Mouse (Mus musculus) layer of hippocampus, postnatal 10 days (tissue): ENCODE measurements around the gene B3galnt1. TPM values are rescaled to one million over a fixed set of nuclear protein-coding genes. Genes with fewer than 3 reads are reported as not detected.

Source experiments
- DNase-seq, 2 experiments: peaks; one replicate each; pipeline ENCODE4 v3.0.0; 2021; ENCODE audit warnings: low spot score in 2 of 2
- long read RNA-seq: library from polyadenylated mRNA; stranded (forward); transcript quantifications from one replicate; pipeline ENCODE4 v2.0.0, GENCODE M21; 2023
- total RNA-seq, 2 experiments: library from RNA; stranded (reverse); gene quantifications; 2 replicates each; pipeline ENCODE4 v1.2.3; 2021

The B3galnt1 gene
- total RNA-seq = 10 to 100 TPM; 47.3 to 51.6 TPM
- long read RNA-seq, transcript B3galnt1-201 (3 exons, 2,028 nt) = major isoform, 71 of 82 reads
- long read RNA-seq, partial matches to known transcripts = 2 of 82 reads
- long read RNA-seq, other reads (novel, unspliced or antisense) = 9 of 82 reads

DNA sequence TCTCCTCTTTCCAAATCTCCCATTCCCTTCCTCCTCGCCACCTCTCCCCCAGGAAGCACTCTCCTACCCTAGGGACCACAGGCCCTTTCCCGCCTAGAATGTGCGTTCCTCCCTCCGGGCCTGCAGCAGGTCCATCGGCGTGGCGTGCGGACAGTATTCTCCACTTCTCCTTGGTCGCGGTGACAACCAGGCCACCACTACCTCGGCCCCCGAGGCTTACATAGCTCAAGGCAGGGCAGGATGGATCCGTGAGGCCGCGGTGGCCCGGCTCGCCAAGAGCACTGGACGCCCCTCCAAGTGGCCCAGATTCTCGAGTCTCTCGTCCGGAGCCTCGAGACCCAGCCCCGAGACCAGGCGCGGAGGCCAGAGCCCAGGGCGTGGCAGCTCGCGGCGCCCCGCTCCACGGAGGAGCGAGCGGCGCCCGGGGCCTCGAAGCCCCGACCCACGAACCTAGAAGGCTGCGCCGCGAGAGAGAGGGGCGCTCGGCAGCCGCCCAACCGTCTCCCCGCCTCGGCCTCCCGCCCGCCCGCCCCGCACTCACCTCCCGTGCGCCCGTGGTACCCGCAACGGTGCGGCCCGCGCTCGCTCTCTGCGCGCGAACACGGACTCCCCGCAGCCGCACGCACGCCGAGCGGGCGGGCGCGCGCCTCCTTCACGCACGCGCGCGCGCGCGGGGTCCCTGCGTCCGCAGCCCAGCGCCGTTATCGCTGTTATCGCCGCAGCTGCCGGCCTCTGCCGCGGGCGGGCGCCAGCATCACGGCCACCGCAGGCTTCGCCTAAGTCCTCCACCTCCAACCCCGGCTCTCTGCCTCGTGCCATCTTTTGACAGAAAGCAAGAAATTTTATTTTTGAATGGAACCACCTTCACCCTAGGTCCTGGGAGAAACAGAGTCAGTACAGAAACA, at the start of gene B3galnt1:
Gene B3galnt1, minus strand, starts transcription at position 700 of the 905 bp plus-strand sequence.
- peak; percentile 61 to 70 for DNase-seq

DNA sequence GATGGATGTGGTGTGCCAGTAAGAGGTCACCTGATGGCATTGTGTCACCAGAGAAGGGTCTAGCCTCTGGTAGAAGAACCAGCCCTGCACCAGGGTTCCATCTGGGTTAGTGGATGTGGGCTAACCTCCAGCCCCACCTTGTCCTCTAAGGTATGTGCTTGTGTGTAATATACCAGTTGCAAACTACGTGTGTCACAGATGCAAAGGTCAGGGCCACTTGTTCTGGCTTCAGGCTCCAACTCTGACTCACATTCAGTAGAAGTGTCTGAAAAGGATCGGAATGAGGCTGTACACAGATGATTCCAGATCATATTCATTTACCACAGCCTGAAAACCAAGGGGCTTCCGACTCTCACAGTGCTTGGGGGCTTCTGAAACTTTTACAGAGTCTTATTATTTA, 35.8 kb upstream of the B3galnt1 start:
- no peak for DNase-seq

DNA sequence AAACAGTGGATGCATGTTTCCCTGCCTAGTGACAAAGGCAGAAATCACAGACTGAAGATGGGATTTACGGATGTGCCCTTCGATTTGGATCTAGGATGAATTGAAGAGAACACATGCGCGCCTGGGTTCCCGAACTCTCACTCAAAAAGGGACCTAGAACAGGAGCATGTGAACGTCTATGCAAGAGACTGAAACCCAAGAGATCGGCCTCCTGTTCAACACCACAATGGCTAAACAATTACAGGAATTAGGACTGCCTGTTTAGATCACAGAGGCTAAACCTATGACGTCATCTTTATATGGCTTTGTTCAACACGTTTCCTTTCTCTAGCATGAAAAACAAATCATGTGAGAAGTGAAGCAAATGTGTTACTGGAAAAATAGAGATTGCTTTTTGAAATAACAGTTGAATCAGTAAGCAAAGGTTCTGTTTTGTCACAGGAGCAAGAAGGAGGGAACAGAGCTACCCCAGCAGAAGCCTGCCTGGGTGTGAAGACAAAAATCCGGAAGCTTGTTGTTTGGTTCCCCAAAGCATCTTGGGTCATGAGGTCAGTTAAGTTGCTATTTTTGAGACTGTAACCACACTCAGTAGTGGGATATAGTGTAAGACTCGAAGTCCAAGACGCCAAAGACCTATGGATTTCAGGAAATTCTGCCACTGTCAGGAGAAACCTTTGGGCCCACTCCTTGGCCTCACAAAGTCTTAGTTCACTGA, 35.1 kb upstream of the B3galnt1 start:
- no peak for DNase-seq

DNA sequence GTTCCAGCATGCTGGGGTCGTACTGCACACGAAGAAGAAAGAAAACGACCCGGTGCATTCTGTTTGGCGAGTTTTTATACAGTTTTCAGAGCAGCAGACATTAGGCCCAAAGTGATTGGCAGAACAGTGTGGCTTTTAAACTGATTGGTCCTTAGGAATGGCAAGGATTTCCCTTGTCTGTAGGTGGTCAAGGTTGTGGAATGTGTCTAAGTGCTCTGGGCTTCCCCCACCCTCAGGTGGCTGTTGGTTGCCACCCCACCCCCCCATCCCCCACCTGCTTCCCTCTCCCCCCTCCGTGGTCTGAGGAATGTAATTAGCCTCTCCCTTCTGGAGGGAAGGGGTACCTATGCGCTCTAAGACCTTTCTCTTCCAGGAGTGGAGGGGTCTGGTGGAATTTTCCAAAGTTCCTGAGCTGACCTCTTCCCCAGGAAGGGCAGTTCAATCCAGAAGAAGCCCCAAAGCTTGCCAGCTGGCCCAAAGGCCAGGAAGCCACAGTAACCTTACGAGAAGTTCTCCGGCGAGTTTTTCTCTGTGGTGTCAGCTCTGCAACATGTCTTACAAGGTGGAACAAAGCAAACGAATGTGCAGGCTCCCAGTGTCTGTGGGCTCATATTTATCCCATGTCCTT, 28.3 kb upstream of the B3galnt1 start:
- DNase-seq = no peak

DNA sequence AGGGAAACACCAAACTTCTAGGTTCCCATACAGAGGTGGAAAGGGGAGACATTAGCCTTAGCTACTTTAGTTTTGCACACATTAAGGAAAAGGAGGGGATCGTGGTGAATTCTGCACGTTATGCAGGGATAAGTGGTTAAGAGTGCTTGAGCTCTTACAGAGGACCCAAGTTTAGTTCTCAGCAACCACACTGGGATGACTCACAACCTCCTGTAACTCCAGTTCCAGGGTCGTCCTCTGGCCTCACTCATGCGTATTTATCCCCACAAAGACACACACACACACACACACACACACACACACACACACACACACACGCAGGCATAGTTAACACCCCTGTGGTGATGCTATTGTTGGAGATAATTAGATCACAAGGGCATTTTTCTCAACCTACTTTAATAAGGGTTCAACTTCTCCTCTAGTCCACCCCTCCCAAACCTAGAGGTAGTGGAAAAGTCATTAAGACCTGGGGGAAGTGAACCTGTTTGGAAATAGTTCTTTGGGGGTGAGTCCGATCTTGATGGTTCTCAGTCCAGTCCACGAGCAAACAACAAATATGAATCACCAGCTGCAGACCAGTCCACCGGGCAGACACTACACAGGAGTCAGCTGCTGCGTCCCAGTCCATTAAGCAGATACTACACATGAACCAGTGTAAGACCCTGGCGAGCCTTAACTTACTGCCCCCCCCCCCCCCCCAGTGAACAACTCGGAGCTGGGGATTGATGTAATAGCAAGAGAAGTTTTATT, 27.6 kb upstream of the B3galnt1 start:
- DNase-seq = no peak

DNA sequence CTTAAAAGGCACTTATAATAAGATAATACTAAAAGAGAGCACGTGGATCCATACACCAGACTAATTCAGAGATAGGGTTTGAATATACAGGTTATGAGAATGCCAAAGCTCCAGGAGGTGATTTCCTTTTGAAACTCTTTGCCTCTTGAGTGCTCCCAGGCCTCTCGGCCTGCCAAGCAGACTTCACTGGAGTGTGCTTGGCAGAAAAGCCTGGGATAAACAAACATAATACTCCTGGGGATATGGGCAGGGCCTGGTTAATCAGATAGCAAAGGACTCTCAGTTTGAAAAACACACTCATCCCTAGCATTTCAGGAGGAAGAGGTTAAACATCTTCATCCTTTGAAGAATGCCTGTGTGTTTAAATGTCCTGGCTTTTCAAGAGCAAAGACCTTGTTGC, 25.4 kb upstream of the B3galnt1 start:
- no peak for DNase-seq

DNA sequence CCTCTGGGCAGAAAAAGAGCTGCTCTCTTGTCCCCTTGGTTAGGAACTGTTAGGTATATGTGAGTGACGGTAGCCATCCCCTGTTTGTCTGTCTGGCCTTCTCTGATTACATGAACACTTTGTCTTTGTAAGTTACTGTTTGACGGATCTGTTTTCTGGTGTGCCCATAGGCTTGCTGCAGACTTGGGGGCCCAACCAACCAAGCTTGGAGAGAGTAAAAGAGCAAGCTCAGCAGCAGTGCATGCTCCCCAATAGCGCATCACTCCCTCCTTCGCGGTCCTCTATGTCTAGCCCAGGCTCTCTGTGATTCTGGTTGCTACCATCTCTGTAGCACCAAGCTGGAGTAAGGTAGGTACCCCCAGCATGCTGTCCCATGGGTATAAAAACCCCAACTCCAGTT, 9.1 kb upstream of the B3galnt1 start:
- DNase-seq = no peak

DNA sequence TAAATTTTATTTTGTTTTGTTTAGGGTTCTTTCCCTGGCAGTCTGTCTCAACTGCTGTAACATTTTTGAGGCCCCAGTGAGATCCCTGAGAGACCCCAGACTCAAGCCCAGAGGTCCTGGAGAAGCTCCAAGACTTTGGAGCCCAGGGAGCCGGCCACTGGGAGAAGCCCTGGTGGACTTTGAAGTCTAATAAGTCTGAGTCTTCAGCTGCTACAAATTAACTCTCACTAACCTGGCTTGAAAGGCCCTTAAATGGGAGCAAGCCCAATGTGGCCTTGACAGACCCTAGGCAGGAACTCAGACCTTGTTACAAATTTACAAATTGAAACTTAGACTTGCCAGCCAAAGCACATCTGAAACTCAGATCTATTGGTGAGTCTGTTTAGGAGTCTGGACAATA, 8.7 kb upstream of the B3galnt1 start:
- DNase-seq = no peak

DNA sequence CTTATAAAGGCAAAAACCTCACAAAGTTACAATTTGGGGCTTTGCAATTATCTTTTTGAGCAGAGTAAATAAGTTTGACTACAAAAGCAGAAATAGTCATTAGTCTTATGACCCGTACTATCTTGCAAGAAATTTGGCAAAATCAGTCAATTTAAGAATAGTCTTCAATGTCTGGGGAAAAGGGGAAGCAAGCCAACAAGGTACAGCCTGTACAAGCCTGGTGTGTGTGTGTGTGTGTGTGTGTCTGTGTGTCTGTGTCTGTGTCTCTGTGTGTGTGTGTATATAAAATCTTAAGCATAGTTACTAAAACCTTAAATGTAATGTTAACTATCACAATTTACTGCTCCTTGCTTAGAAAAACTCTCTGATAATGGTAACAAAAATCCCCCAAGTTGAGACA, 8.2 kb upstream of the B3galnt1 start:
- no peak for DNase-seq

DNA sequence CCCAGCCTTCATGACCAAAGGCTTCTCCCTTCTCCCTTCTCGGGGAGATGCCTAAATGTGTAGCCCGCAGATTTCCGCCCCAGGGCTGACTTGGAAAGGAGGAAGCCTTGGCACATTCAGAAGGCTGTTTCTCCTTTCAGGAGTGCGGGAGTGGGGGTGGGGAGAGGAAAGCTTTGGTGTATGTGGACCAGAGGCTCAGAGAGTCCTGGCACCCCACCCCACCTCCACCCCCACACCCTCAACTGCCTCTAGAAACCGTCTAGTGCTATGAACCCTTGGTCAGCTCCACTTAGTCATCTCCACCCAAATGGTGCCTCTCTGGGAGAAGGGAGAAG, 373 bp upstream of the B3galnt1 start:
- DNase-seq = no peak

DNA sequence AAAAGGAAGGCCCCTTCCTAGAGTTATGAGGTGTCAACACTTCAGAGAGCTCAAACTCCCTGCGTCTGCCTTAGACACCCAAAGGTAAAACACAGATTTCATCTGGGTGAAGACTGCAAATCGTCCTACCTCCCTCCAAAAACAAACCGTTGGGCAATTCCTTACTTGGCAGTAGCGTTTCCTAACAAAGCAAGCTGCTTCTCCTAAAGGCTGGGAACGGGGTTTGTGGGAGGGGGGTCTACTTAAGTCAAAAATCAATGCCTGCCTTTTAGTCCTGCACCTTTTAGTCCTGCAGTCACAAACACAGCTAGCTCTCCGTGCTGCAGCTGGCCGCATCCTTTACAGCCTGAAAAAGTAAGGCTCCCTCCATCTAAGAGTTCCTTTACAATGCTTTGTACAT, 944 bp downstream of the B3galnt1 start:
- DNase-seq = peak in 1 of 2 experiments; percentile 12

DNA sequence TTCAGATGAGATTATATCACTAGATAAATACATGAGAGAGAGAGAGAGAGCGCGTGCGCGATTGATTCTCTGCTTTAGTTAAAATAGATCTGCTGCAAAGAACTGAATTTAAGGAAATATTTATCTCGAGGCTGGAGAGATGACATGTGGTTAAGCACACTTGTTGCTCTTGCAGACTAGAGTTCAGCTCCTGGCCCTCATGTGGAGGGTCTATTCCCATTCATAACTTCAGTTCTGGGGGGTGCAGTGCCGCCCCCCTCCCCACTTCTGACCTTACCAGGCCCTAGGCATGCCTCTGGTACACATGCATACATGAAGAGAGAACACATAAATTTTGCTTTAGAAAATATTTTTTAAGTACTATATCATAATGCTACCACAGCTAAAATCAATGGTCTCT, 1.5 kb downstream of the B3galnt1 start:
- no peak for DNase-seq

DNA sequence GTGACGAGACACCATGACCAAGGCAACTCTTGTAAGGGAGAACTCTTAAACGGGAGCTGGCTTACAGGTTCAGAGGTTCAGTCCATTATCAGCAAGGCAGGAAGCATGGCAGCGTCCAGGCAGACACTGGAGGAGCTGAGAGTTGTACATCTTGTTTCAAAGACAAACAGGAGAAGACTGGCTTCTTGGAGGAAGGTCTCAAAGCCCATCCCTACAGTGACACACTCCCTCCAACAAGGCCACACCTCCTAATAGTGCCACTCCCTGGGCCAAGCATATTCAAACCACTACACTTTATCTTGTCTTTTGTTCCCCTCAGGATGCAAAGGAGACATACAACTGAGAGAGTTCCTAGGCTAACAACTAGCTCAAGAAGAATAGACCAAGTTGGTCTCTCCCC, 2.6 kb downstream of the B3galnt1 start:
- no peak for DNase-seq

DNA sequence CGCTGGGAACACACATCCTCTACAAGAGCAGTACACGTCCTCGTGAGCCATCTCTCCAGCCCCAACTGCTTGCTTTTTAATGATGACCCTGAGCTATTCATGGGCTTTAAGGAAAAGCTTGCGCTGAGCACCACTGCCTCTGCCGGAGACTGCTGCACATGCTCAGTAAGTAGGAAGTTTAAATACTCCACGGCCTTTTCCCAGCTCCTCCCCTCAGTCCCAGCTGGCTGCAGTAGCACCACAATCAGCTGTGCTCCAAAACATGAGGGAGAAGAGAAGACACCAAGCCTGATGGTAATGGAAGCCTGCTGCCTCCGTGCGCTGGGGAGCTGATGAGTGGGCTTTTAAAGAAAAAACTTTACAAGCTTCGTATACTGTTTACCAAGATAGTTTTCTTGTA, 4.7 kb downstream of the B3galnt1 start:
- DNase-seq = no peak

DNA sequence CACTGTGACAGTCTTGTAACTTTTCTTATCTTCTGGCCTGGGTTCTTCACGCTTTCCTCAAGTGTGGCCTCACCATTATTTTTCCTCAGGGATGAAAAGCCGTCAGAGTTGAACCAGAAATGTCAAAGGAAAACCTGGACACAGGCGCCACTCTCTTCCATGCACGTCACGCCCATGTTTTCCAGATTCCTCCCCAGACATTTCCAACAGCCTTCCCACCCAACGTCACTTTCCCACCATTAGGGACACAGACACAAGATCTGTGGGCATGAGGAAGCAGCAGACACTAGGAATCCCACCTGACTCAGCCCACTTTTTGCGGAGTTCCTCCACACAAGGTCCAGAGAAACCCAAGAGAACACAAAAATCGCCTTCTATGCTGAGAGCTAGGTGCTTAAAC, 5.3 kb downstream of the B3galnt1 start:
- DNase-seq = no peak

DNA sequence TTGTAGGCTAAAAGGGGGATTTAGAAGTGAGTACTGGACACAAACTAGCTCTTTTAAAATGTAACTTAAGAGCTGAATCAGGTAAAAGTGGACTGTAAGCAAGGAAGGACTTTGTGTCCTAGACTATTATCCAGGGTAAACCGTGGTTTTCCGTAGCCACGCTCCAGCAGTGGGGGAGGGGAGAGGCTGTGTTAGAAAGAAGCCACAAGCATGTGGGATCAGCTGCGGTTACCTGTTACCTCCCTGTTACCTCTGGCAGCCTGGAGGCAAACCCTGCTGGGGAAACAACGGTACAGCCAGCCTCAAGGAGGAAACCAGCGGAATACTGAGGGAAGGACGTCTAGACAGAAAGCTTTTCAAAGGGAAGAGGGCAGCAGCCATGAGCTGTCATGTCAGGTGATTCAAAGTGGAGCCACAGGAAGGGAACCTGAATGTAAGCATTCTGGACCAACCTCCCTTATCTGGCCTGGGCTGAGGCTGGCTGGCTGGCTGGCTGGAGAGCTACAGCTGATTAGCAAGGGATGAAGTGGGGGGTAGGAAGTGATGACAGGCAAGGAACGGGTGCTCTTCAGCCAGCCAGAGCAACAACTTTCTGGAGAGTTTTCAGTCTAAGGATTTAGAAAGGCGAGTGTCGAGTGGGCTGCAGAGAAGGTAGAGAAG, 10.5 kb downstream of the B3galnt1 start:
- no peak for DNase-seq

DNA sequence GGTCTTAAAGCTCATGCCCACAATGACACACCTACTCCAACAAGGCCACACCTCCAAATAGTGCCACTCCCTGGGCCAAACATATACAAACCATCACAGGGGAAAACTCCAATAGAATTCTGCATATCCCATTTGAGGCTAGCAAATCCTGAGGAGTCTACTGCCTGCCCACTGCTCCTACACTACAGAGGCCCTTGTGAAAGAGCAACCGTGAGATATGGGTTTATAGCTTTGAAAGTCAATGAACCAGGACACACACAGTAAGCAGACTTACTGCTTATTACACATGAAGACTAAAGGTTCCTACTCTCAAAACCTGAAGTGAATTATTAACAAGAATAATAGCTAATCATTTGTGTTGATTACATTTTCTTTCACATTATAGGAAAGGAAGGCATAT, 15.0 kb downstream of the B3galnt1 start:
- no peak for DNase-seq

DNA sequence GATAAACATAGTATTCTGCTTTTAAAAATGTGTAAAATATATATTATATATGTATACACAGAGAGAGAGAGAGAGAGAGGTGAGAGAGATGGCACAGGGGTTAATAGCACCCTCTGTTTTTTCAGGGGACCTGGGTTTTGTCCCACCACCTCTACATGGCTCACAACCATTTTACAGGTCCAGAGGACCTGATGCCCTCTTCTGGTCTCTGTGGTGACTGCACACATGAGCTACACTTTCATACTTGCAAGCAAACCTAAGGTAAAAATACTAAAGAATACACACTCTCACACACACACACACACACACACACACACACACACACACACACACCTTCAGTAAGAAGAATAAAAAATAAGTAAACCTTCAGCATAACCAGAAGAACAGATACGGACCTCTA, 20.0 kb downstream of the B3galnt1 start:
- no peak for DNase-seq

DNA sequence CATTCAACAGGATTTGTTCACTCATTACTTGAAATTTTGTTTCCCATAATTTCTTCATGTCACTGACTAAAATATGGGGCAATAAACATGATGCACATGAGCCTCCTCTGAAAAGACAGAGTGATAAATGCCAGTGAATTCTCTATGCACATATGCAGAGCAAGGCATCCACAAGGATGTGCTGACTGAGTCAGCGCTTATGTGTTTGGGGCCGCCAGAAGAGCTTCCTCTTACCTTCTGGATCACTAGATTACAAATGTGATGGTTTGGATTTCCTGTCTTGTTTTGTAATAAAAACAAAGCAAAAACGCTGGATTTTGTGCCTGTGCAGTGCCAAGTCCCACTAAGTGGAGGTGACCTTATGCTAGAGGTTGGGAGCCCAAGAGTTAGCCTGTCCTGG, 22.0 kb downstream of the B3galnt1 start:
- no peak for DNase-seq

DNA sequence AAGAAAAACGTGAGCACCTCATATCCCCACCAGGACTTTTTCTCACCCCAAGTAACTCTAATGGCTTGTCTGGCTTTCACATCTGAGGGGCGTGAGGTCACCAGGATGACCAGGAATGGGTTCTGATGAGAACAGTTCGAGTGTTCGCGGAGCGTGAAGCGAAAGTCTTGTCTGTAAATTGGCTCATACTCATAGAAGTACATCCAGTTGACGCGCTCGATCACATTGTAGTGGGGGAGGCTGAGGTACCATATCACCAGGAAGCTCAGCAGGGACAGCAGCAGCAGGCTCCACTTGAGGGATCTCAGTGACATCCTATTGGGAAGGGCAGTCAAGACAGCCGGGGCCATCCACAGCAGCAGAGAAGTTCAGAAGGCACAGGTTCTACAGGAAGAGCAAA, 23.2 kb downstream of the B3galnt1 start:
- DNase-seq = no peak

DNA sequence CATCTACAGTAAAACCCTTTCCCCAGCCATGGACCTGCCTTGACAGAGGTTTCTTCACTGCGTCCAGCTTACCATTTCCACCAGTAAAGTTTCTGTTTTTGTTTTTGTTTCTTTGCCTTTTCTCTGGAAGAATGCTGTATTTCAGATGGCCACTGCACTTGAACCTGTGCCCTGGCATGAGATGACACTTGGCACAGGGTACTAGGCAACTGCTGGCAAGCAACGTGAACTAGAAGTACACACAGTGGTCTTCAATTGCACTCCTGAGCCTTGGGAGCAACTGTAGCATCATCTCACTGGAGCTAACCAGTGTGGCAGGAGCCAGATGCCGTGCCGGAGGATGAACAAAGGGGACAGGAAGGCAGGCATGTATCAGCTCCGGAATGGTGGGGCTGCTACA, 26.2 kb downstream of the B3galnt1 start:
- no peak for DNase-seq
